Mouse (Mus musculus) brain, embryonic 14.5 days (tissue): Measurements from ENCODE around the gene Pnkd.

Experiments
- CTCF ChIP-seq: fragments of 200-500 bp; IDR thresholded peaks from 2 replicates; pipeline ENCODE4 v1.5.1; 2012; ENCODE audit warnings: inconsistent platforms, mild to moderate bottlenecking, moderate library complexity, borderline replicate concordance; ENCODE audit not compliant: insufficient read depth, insufficient read length; ENCODE audit errors: extremely low read depth
- POLR2A ChIP-seq: fragments of 200-500 bp; IDR thresholded peaks from 2 replicates; pipeline ENCODE4 v1.6.1; 2012; ENCODE audit warnings: mild to moderate bottlenecking, inconsistent platforms, borderline replicate concordance; ENCODE audit not compliant: poor library complexity, insufficient read depth, insufficient read length, severe bottlenecking; ENCODE audit errors: extremely low read depth

DNA sequence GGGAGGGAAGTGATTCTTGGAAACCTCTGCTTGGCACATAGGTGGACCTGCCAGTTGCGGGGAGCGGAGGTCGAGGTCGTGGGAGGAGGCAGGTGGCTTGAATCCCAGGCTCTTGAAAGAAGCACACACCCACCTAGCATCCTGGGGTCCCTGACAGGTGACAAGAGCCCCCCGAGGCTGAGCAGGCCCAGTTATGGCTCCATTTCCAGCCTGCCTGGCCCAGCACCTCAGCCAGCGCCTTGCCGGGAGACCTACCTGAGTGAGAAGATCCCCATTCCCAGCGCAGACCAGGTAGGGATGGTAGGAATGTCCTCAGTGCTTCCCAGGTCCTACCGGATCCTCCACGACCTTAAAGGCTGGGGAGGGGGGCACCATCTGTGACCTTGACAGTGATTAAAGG, 90.8 kb downstream of the Pnkd start:
- TF ChIP-seq CTCF: no peak
- no peak for TF ChIP-seq POLR2A
